Mouse (Mus musculus): ENCODE data around the gene Arvcf.

Arvcf gene

GRCm38 (mm10) chr16:18347931-18348600, at the start of gene Arvcf, which contains the start of gene Tango2:
Gene Arvcf, plus strand, starts transcription at chr16:18348182.
Gene Tango2, minus strand, starts transcription at chr16:18348103.
- DNase-seq: peak; percentile 98

- DNase-seq: no peak
Measured at GRCm38 (mm10) chr16:18308159-18308558, 39.8 kb upstream of the Arvcf start.

GRCm38 (mm10) chr16:18318992-18319391, 29.0 kb upstream of the Arvcf start:
- DNase-seq: no peak

- no peak for DNase-seq
Measured at GRCm38 (mm10) chr16:18321443-18321842, 26.5 kb upstream of the Arvcf start.

- no peak for DNase-seq
Measured at GRCm38 (mm10) chr16:18323460-18323859, 24.5 kb upstream of the Arvcf start.

- no peak for DNase-seq
Measured at GRCm38 (mm10) chr16:18324031-18324430, 24.0 kb upstream of the Arvcf start.

GRCm38 (mm10) chr16:18325741-18326140, 22.2 kb upstream of the Arvcf start:
- DNase-seq: no peak

GRCm38 (mm10) chr16:18327936-18328335, 20.0 kb upstream of the Arvcf start:
- no peak for DNase-seq

GRCm38 (mm10) chr16:18328524-18328923, 19.5 kb upstream of the Arvcf start:
- no peak for DNase-seq

GRCm38 (mm10) chr16:18333976-18334375, 14.0 kb upstream of the Arvcf start:
- no peak for DNase-seq

- no peak for DNase-seq
Measured at GRCm38 (mm10) chr16:18335981-18336380, 12.0 kb upstream of the Arvcf start.

GRCm38 (mm10) chr16:18337261-18337660, 10.7 kb upstream of the Arvcf start:
- no peak for DNase-seq

GRCm38 (mm10) chr16:18339866-18340265, 8.1 kb upstream of the Arvcf start:
- peak; percentile 35 for DNase-seq

GRCm38 (mm10) chr16:18341605-18342004, 6.4 kb upstream of the Arvcf start:
- peak; percentile 33 for DNase-seq

- DNase-seq: no peak
Measured at GRCm38 (mm10) chr16:18342076-18342475, 5.9 kb upstream of the Arvcf start.

- DNase-seq: peak; percentile 58
Measured at GRCm38 (mm10) chr16:18342650-18343570, 5.1 kb upstream of the Arvcf start.

GRCm38 (mm10) chr16:18343778-18344177, 4.2 kb upstream of the Arvcf start:
- peak; percentile 97 for DNase-seq

GRCm38 (mm10) chr16:18345243-18345642, 2.7 kb upstream of the Arvcf start:
- DNase-seq: peak; percentile 94

- DNase-seq: no peak
Measured at GRCm38 (mm10) chr16:18348601-18349175, 706 bp downstream of the Arvcf start.

GRCm38 (mm10) chr16:18349761-18350325, 1.9 kb downstream of the Arvcf start:
- DNase-seq: peak; percentile 65

- DNase-seq: peak; percentile 78
Measured at GRCm38 (mm10) chr16:18351313-18352055, 3.5 kb downstream of the Arvcf start.

GRCm38 (mm10) chr16:18353106-18353505, 5.1 kb downstream of the Arvcf start:
- no peak for DNase-seq

All from cerebellum, adult 9-11 months (tissue).